Mouse (Mus musculus) stomach, embryonic 15.5 days (tissue): ENCODE data around the gene Samd1. TPM values are rescaled to one million over a fixed set of nuclear protein-coding genes. Genes with fewer than 3 reads are reported as not detected.

ENCODE experiments used
- ATAC-seq: fragments of 200-750 bp; cut with Nextera tagmentation; 2 replicates; pipeline ENCODE4 v1.8.0; 2017; ENCODE audit warnings: low read depth, moderate number of reproducible peaks, moderate TSS enrichment; ENCODE audit not compliant: insufficient read depth, low FRiP score
- H3K27ac ChIP-seq: fragments of 300-500 bp; sonication (generic); 2 replicates; pipeline ENCODE4 v1.5.1; 2015; ENCODE audit warnings: mild to moderate bottlenecking, inconsistent platforms
- H3K27me3 ChIP-seq: fragments of 300-500 bp; sonication (generic); replicated peaks from 2 replicates; pipeline ENCODE4 v1.6.1; 2015; ENCODE audit warnings: inconsistent platforms
- H3K36me3 ChIP-seq: fragments of 300-500 bp; sonication (generic); 2 replicates; pipeline ENCODE4 v1.6.1; 2015; ENCODE audit warnings: inconsistent platforms
- H3K4me1 ChIP-seq: fragments of 300-500 bp; sonication (generic); 2 replicates; pipeline ENCODE4 v1.6.1; 2015; ENCODE audit warnings: inconsistent platforms
- H3K4me2 ChIP-seq: fragments of 300-500 bp; sonication (generic); 2 replicates; pipeline ENCODE4 v1.6.1; 2015; ENCODE audit warnings: mild to moderate bottlenecking, inconsistent platforms
- H3K4me3 ChIP-seq: fragments of 300-500 bp; sonication (generic); replicated peaks from 2 replicates; pipeline ENCODE4 v1.5.1; 2015; ENCODE audit warnings: inconsistent platforms
- H3K9ac ChIP-seq: fragments of 300-500 bp; sonication (generic); 2 replicates; pipeline ENCODE4 v1.6.1; 2015; ENCODE audit warnings: inconsistent platforms
- H3K9me3 ChIP-seq: fragments of 300-500 bp; sonication (generic); 2 replicates; pipeline ENCODE4 v1.6.1; 2016; ENCODE audit warnings: inconsistent platforms
- WGBS: fragments of 180-500 bp; shearing (Covaris S2); methylation state at CpG from one replicate; pipeline ENCODE4 v1.1.7; 2015; 5-methylcytosine and 5-hydroxymethylcytosine counted together
- polyA plus RNA-seq: library from polyadenylated mRNA; unstranded; fragments of >200 nt; fragmentation: Nextera tagmentation; extraction: Ambion mirVana; gene quantifications from 2 replicates; pipeline ENCODE4 v1.2.1, GENCODE M21; 2015

Samd1 gene
- polyA plus RNA-seq, 1 experiment from 2014 or later = 9.9 TPM

DNA sequence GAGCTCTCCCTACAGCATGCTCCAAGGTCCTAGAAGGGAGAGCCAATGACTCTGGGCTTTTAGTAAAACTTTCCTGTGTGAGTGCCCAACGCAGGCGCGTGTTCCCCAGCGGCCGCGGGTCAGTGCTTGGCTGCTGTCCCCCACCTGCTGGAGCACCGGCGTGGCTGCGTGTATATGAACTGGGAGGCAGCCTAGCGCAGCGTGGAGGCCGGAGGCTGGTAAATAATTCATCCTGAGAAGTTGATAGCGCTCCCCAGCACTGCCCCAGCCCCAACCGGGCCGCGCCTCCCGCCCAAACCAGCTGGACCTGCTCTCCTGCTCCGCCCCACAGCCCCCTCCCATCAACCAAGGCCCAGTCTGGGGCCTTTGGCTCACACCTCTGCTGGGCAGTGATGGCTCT is 23.6 kb downstream of the Samd1 start, which contains the start of gene Palm3:
Gene Palm3 (plus strand): TSS at position 376 of the 400 bp plus-strand sequence.
- Histone ChIP-seq H3K27ac (peak within 1 kb of the TSS; percentile 54; the same call in 1 of the 2 replicates), H3K9me3 (no peaks in the 10 kb centered on the region), H3K4me1 (peaks cover 24% of the 10 kb centered on the region), H3K9ac (no peak within 1 kb of the TSS), H3K27me3 (peaks cover 12% of the 10 kb centered on the region), H3K4me2 (peak within 1 kb of the TSS; percentile 46), H3K4me3 (peak within 1 kb of the TSS; percentile 21), H3K36me3 (no peaks in the 10 kb centered on the region)
- ATAC-seq = peak; percentile 78
- WGBS = 6% methylated on average over 18 of the region's 18 CpGs

DNA sequence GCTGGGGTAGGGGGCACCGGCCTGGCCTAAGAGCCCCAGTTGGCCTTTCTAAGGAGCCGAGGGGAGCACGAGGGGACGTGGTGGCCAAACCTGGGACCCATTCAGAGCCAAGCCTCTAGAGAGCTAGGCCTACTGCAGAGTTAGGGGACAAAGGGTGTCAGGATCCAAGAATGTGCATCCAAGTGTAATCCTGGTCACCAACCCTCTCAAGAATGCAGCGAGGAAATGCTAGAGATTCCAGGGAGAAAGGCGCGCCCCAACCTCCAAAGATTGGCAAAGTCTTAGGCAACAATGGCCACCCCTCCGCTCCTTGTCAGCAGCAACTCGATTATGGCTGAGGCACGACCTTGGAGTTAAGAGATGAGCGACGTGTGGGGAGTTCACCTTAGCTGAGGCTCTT is 24.1 kb downstream of the Samd1 start:
- peak overlapping the region; percentile 46 for H3K4me2 ChIP-seq
- no peak overlapping the region for H3K9ac ChIP-seq
- no peaks in the 10 kb centered on the region for H3K9me3 ChIP-seq
- H3K4me3 ChIP-seq = peak overlapping the region; percentile 21
- no peaks in the 10 kb centered on the region for H3K36me3 ChIP-seq
- no peak for ATAC-seq
- peak overlapping the region; percentile 18; the same call in 1 of the 2 replicates for H3K27ac ChIP-seq
- 38% methylated on average over 12 of the region's 12 CpGs for WGBS
- H3K27me3 ChIP-seq = peaks cover 14% of the 10 kb centered on the region
- H3K4me1 ChIP-seq = peaks cover 28% of the 10 kb centered on the region

DNA sequence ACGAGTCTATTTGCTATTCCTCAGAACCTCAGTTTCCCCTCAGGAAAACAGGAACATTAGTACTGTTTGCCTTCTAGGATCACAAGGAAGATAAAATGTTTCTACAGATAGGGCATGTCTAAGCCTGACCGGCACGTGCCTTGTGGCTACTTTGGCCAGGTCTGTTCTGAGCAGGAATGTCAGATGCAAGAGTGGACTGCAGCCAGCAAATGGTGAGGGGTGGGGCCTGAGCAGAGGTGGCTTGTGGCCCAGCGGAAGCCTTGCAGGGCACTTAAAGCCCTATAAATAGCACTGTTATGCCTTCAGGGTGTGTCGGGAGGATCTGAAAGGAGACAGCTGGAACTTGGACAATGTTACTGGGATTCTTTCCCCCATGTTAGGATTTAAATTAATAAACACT is 25.6 kb downstream of the Samd1 start:
- no peak for ATAC-seq
- Histone ChIP-seq H3K27ac (no peak overlapping the region), H3K4me1 (peaks cover 29% of the 10 kb centered on the region), H3K4me2 (no peak overlapping the region), H3K36me3 (no peaks in the 10 kb centered on the region), H3K9me3 (no peaks in the 10 kb centered on the region), H3K4me3 (no peak overlapping the region), H3K9ac (no peak overlapping the region), H3K27me3 (peaks cover 18% of the 10 kb centered on the region)
- WGBS = 5% methylated on average over 5 of the region's 5 CpGs

- H3K4me1 ChIP-seq = peaks cover 29% of the 10 kb centered on the region
- H3K27ac ChIP-seq = no peak overlapping the region
- no peak overlapping the region for H3K4me3 ChIP-seq
- no peak for ATAC-seq
- no peaks in the 10 kb centered on the region for H3K9me3 ChIP-seq
- H3K36me3 ChIP-seq = no peaks in the 10 kb centered on the region
- peaks cover 18% of the 10 kb centered on the region for H3K27me3 ChIP-seq
- H3K9ac ChIP-seq = no peak overlapping the region
- WGBS = 58% methylated on average over 1 of the region's 1 CpGs
- H3K4me2 ChIP-seq = no peak overlapping the region; the same call in 1 of the 2 replicates
These were observed 26.2 kb downstream of the Samd1 start for GRCm38 (mm10) chr8:84023631-84024030.

DNA sequence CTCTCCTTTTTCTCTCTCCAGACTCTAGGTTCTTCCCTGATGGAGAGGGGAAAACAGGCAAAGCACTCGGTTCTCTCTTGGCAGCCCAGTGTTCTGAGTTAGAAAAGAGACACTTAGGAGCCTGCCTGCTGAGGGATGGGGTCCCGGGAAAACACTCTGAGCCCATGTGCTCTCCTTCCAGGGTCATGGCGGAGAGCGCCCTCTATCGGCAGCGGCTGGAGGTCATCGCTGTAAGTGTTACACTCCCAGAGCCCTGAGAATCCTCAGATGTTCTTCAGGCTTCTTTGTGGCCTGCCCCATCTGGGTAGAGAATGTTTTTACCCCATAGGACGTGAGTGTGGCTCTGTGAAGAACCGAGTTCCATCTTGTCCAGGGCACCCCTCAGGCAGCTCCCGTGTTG is 26.7 kb downstream of the Samd1 start:
- peaks cover 29% of the 10 kb centered on the region for H3K4me1 ChIP-seq
- no peak overlapping the region for H3K9ac ChIP-seq
- H3K4me2 ChIP-seq = no peak overlapping the region
- no peak overlapping the region for H3K4me3 ChIP-seq
- ATAC-seq = no peak
- no peaks in the 10 kb centered on the region for H3K9me3 ChIP-seq
- peaks cover 18% of the 10 kb centered on the region for H3K27me3 ChIP-seq
- WGBS = 19% methylated on average over 10 of the region's 10 CpGs
- H3K27ac ChIP-seq = no peak overlapping the region
- no peaks in the 10 kb centered on the region for H3K36me3 ChIP-seq

GRCm38 (mm10) chr8:84025863-84026262 is 28.4 kb downstream of the Samd1 start:
- no peak overlapping the region for H3K27ac ChIP-seq
- H3K4me1 ChIP-seq = peaks cover 24% of the 10 kb centered on the region
- H3K9me3 ChIP-seq = no peaks in the 10 kb centered on the region
- peaks cover 16% of the 10 kb centered on the region for H3K27me3 ChIP-seq
- H3K4me3 ChIP-seq = peak overlapping the region; percentile 41
- H3K4me2 ChIP-seq = peak overlapping the region; percentile 89
- no peak overlapping the region for H3K9ac ChIP-seq
- ATAC-seq = peak; percentile 44; the same call in 1 of the 2 replicates
- no peaks in the 10 kb centered on the region for H3K36me3 ChIP-seq
- under 1% methylated on average over 41 of the region's 41 CpGs for WGBS

DNA sequence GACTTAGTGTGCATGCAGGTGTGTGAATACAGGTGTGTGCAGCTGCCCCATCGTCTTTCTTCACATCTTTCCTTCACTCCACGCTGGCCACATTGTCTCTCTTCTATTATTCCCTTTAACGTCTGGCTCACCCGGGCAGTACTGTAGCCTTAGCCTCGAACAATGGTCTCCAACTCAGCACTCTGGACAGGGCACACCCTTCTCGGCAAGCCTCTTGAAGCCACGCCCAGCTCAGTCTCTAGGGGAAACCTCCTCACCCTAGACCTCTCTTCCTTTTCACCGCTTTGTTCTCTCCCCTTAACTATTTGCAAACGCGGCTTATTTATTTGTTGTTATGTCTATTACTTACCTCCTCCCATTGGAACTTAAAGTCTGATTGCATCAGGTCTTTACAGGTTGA is 30.0 kb downstream of the Samd1 start:
- Histone ChIP-seq H3K4me3 (no peak overlapping the region), H3K27ac (no peak overlapping the region), H3K9me3 (no peaks in the 10 kb centered on the region), H3K4me1 (peaks cover 18% of the 10 kb centered on the region), H3K4me2 (no peak overlapping the region), H3K9ac (no peak overlapping the region), H3K27me3 (peaks cover 11% of the 10 kb centered on the region), H3K36me3 (no peaks in the 10 kb centered on the region)
- 21% methylated on average over 10 of the region's 10 CpGs for WGBS
- ATAC-seq = no peak

- Histone ChIP-seq H3K9ac (no peak overlapping the region), H3K9me3 (no peaks in the 10 kb centered on the region), H3K4me2 (no peak overlapping the region), H3K27me3 (peaks cover 11% of the 10 kb centered on the region), H3K36me3 (no peaks in the 10 kb centered on the region), H3K4me1 (peaks cover 10% of the 10 kb centered on the region; the same call in 1 of the 2 replicates), H3K27ac (no peak overlapping the region), H3K4me3 (no peak overlapping the region)
- 81% methylated on average over 5 of the region's 5 CpGs for WGBS
- ATAC-seq = no peak
These were observed 31.8 kb downstream of the Samd1 start for GRCm38 (mm10) chr8:84029272-84029671.

- Histone ChIP-seq H3K27ac (no peak overlapping the region), H3K27me3 (no peaks in the 10 kb centered on the region; the same call in 1 of the 2 replicates), H3K9ac (no peak overlapping the region), H3K4me2 (no peak overlapping the region), H3K4me1 (no peaks in the 10 kb centered on the region), H3K4me3 (no peak overlapping the region), H3K36me3 (no peaks in the 10 kb centered on the region), H3K9me3 (no peaks in the 10 kb centered on the region)
- no peak for ATAC-seq
- WGBS = 67% methylated on average over 4 of the region's 4 CpGs
These were observed 35.3 kb downstream of the Samd1 start for GRCm38 (mm10) chr8:84032777-84033176.

DNA sequence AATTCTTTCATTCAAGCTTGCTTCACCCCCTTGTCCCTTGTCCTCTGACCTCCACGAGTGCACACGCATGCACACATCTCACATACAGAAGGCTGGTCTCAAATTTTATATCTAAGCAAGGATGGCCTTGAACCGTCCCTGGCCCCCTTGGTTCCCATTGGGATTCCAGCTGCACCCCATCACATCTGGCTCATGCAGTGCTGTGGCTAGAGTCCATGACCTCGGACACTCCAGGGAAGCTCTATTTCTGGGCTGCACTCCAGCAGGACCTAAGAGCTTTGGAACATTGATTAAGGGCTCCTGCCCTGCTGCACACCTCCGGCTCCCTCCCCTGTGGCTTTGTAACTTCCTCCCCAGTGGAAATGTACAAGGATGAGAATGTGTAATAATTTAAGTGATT is 40.5 kb downstream of the Samd1 start:
- H3K4me1 ChIP-seq = peaks cover 8% of the 10 kb centered on the region; the same call in 1 of the 2 replicates
- H3K4me3 ChIP-seq = no peak overlapping the region
- no peak for ATAC-seq
- H3K4me2 ChIP-seq = no peak overlapping the region
- H3K27ac ChIP-seq = no peak overlapping the region
- no peak overlapping the region for H3K9ac ChIP-seq
- H3K27me3 ChIP-seq = peaks cover 21% of the 10 kb centered on the region
- 49% methylated on average over 5 of the region's 5 CpGs for WGBS
- H3K36me3 ChIP-seq = no peaks in the 10 kb centered on the region
- H3K9me3 ChIP-seq = no peaks in the 10 kb centered on the region

- no peaks in the 10 kb centered on the region for H3K9me3 ChIP-seq
- 4% methylated on average over 5 of the region's 5 CpGs for WGBS
- no peaks in the 10 kb centered on the region for H3K36me3 ChIP-seq
- no peak overlapping the region for H3K9ac ChIP-seq
- no peak overlapping the region for H3K4me2 ChIP-seq
- H3K27ac ChIP-seq = no peak overlapping the region
- no peak overlapping the region for H3K4me3 ChIP-seq
- no peak for ATAC-seq
- H3K27me3 ChIP-seq = peaks cover 31% of the 10 kb centered on the region
- H3K4me1 ChIP-seq = peaks cover 8% of the 10 kb centered on the region; the same call in 1 of the 2 replicates
These were observed 41.6 kb downstream of the Samd1 start for GRCm38 (mm10) chr8:84039050-84039449.

- 4% methylated on average over 40 of the region's 40 CpGs for WGBS
These were observed 44.8 kb downstream of the Samd1 start, which contains the start of gene Il27ra for GRCm38 (mm10) chr8:84042066-84042947. TSS of gene Il27ra (minus strand) at chr8:84042589.

More at GRCm38 (mm10) chr8:84042066-84042947, 44.8 kb downstream of the Samd1 start, which contains the start of gene Il27ra:
- peak; percentile 54; the same call in 1 of the 2 replicates for ATAC-seq
- Histone ChIP-seq H3K9me3 (no peaks in the 10 kb centered on the region), H3K9ac (peak within 1 kb of the TSS; percentile 44; the same call in 1 of the 2 replicates), H3K4me1 (peaks cover 14% of the 10 kb centered on the region), H3K4me3 (peak within 1 kb of the TSS; percentile 35), H3K27me3 (peaks cover 46% of the 10 kb centered on the region), H3K4me2 (peak within 1 kb of the TSS; percentile 65), H3K36me3 (no peaks in the 10 kb centered on the region), H3K27ac (no peak within 1 kb of the TSS)
